Mouse (Mus musculus) telencephalon, adult 2 months (tissue): ENCODE measurements around the gene Gas7.

Experiments
- DNase-seq: peaks from one replicate; pipeline ENCODE4 v3.0.0-alpha.2; 2011; ENCODE audit warnings: low read depth, low spot score

The Gas7 gene

GRCm38 (mm10) chr11:67489647-67490175, 34.5 kb downstream of the Gas7 start:
- DNase-seq: no peak

GRCm38 (mm10) chr11:67496796-67497195, 41.6 kb downstream of the Gas7 start:
- DNase-seq: no peak

- no peak for DNase-seq
These were observed 44.9 kb downstream of the Gas7 start for GRCm38 (mm10) chr11:67500115-67500514.

GRCm38 (mm10) chr11:67501468-67502244, 46.4 kb downstream of the Gas7 start:
- DNase-seq: no peak

- no peak for DNase-seq
These were observed 54.1 kb downstream of the Gas7 start for GRCm38 (mm10) chr11:67509219-67509876.

GRCm38 (mm10) chr11:67510831-67511230, 55.6 kb downstream of the Gas7 start:
- no peak for DNase-seq

- DNase-seq: no peak
These were observed 57.8 kb downstream of the Gas7 start for GRCm38 (mm10) chr11:67513001-67513400.

- DNase-seq: no peak
These were observed 59.2 kb downstream of the Gas7 start for GRCm38 (mm10) chr11:67514401-67514800.

- no peak for DNase-seq
These were observed 60.0 kb downstream of the Gas7 start for GRCm38 (mm10) chr11:67515020-67515911.

GRCm38 (mm10) chr11:67515912-67516305, 60.7 kb downstream of the Gas7 start:
- no peak for DNase-seq

- no peak for DNase-seq
These were observed 62.5 kb downstream of the Gas7 start for GRCm38 (mm10) chr11:67517748-67518147.

GRCm38 (mm10) chr11:67518985-67519384, 63.7 kb downstream of the Gas7 start:
- DNase-seq: peak; percentile 68

- DNase-seq: no peak
These were observed 67.4 kb downstream of the Gas7 start for GRCm38 (mm10) chr11:67522671-67523070.

GRCm38 (mm10) chr11:67523806-67524205, 68.6 kb downstream of the Gas7 start:
- DNase-seq: no peak

GRCm38 (mm10) chr11:67524731-67525130, 69.5 kb downstream of the Gas7 start:
- DNase-seq: no peak

- DNase-seq: no peak
These were observed 70.6 kb downstream of the Gas7 start for GRCm38 (mm10) chr11:67525841-67526240.

GRCm38 (mm10) chr11:67526621-67527545, 71.6 kb downstream of the Gas7 start:
- DNase-seq: peak; percentile 67

GRCm38 (mm10) chr11:67531286-67531685, 76.0 kb downstream of the Gas7 start:
- no peak for DNase-seq

GRCm38 (mm10) chr11:67531926-67532565, 76.8 kb downstream of the Gas7 start:
- no peak for DNase-seq

- DNase-seq: no peak
These were observed 77.5 kb downstream of the Gas7 start for GRCm38 (mm10) chr11:67532728-67533127.
